ENCODE assay signal across 22 mouse cellular contexts in genomic region chr17:30133641-30134040, GRCm38 (mm10).
DNase-seq lines count a peak whose midpoint lies in the region; ATAC-seq lines count a peak whose summit lies in the region.
"Had no signal": no experiment of that assay in that cellular context is flagged by ENCODE, and none has a peak within 500 bp of the region (broad histone marks: within the 10 kb centered on the region; RNA-seq: fewer than 3 reads in every experiment).

No protein-coding gene starts in this region.

- H3K9me3 ChIP-seq in heart, embryonic 10.5 days = no peaks in the 10 kb centered on the region
- H3K9me3 ChIP-seq in intestine, embryonic 16.5 days (ENCODE audit: control insufficient read depth, low read length) = no peaks in the 10 kb centered on the region
- H3K9me3 ChIP-seq: embryonic facial prominence, embryonic 13.5 days; hindbrain, embryonic 12.5 days; kidney, embryonic 15.5 days; megakaryocyte, embryonic 14.5 days; midbrain, embryonic 15.5 days had no signal

- H3K36me3 ChIP-seq in heart, embryonic 10.5 days = peaks cover 8% of the 10 kb centered on the region
- no peaks in the 10 kb centered on the region for H3K36me3 ChIP-seq in intestine, embryonic 16.5 days (ENCODE audit: control insufficient read depth, insufficient read depth, low read length)
- H3K36me3 ChIP-seq: midbrain, embryonic 15.5 days had no signal

- H3K9ac ChIP-seq in intestine, embryonic 16.5 days (ENCODE audit: low read depth, low read length) = no peak overlapping the region
- H3K9ac ChIP-seq: embryonic facial prominence, embryonic 13.5 days; hindbrain, embryonic 12.5 days; kidney, embryonic 15.5 days; midbrain, embryonic 15.5 days had no signal

- 74% methylated on average over 12 of the region's 12 CpGs for WGBS in heart, embryonic 10.5 days
- 60% methylated on average over 12 of the region's 12 CpGs for WGBS in intestine, embryonic 16.5 days

- no peaks in the 10 kb centered on the region for H3K27me3 ChIP-seq in heart, embryonic 10.5 days (ENCODE audit: insufficient read depth, poor library complexity, severe bottlenecking)
- H3K27me3 ChIP-seq in intestine, embryonic 16.5 days (replicated peaks; ENCODE audit: control insufficient read depth, insufficient read depth, low read length) = no peaks in the 10 kb centered on the region
- H3K27me3 ChIP-seq: embryonic facial prominence, embryonic 13.5 days; hindbrain, embryonic 12.5 days; kidney, embryonic 15.5 days; megakaryocyte, embryonic 14.5 days; midbrain, embryonic 15.5 days had no signal

- no peak overlapping the region for H3K4me2 ChIP-seq in intestine, embryonic 16.5 days (ENCODE audit: low read depth, low read length)
- H3K4me2 ChIP-seq: embryonic facial prominence, embryonic 13.5 days; heart, embryonic 11.5 days; hindbrain, embryonic 12.5 days; kidney, embryonic 15.5 days; midbrain, embryonic 15.5 days had no signal

- H3K4me1 ChIP-seq in heart, embryonic 10.5 days = peaks cover 25% of the 10 kb centered on the region
- peaks cover 22% of the 10 kb centered on the region for H3K4me1 ChIP-seq in intestine, embryonic 16.5 days (ENCODE audit: control insufficient read depth, insufficient read depth, low read length)

- H3K4me3 ChIP-seq in heart, embryonic 10.5 days = no peak overlapping the region
- H3K4me3 ChIP-seq in intestine, embryonic 16.5 days (ENCODE audit: low read length) = no peak overlapping the region
- H3K4me3 ChIP-seq: embryonic facial prominence, embryonic 13.5 days; hindbrain, embryonic 12.5 days; kidney, embryonic 15.5 days; megakaryocyte, embryonic 14.5 days; midbrain, embryonic 15.5 days had no signal

- intact Hi-C loops in heart, postnatal 10 days (cut with DNase I) = loop anchor here (5.0 kb wide), 1 partner anchor 49 kb away; no protein-coding TSS in a partner anchor
- intact Hi-C loops in left cerebral cortex, postnatal 10 days (cut with DNase I) = loop anchor here (10.0 kb wide), 1 partner anchor 51 kb away; no protein-coding TSS in a partner anchor

- ATAC-seq in intestine, embryonic 16.5 days = no peak
- ATAC-seq: forebrain, embryonic 14.5 days; inflammation-experienced regulatory T-cells, adult 6 months; midbrain, embryonic 15.5 days had no signal

- no peak for DNase-seq in heart, embryonic 10.5 days (ENCODE audit: low spot score)
- no peak for DNase-seq in heart, postnatal 10 days
- peak; percentile 42 for DNase-seq in CD4-positive helper T cell, adult 2 months (ENCODE audit: low read depth, low spot score)
- peak; percentile 15 for DNase-seq in thymus, postnatal 0 days (ENCODE audit: low spot score)
- no peak for DNase-seq in gastrocnemius, adult 18-20 months (ENCODE audit: low spot score)
- DNase-seq in ovary, adult 18-20 months (ENCODE audit: low spot score) = no peak
- DNase-seq in left cerebral cortex, postnatal 10 days (ENCODE audit: extremely low spot score in 1 of 2, low spot score in 2 of 2) = no peak
- DNase-seq: adrenal gland, postnatal 10 days; cerebellum, adult 9-10 months; gastrocnemius, postnatal 36 days; heart, postnatal 14 days; lung, postnatal 10 days; right cerebral cortex, adult 18-20 months had no signal

- H3K27ac ChIP-seq in heart, embryonic 10.5 days = 0 out of 2 replicates have a peak overlapping the region, but pooled peaks have one; percentile 29
- peak overlapping the region; percentile 53 for H3K27ac ChIP-seq in intestine, embryonic 16.5 days (ENCODE audit: low read length)
- H3K27ac ChIP-seq: embryonic facial prominence, embryonic 13.5 days; hindbrain, embryonic 12.5 days; kidney, embryonic 15.5 days; midbrain, embryonic 15.5 days had no signal

Comparison
In these comparisons a context has a peak if more than half of its experiments do, and no peak if none do; other contexts are left out.
1. DNase-seq: peak in CD4-positive helper T cell, adult 2 months (single experiment) and thymus, postnatal 0 days (single experiment); none in heart, embryonic 10.5 days (single experiment), heart, postnatal 10 days (0 of 2), gastrocnemius, adult 18-20 months (single experiment), ovary, adult 18-20 months (single experiment) and left cerebral cortex, postnatal 10 days (0 of 2).